Mouse (Mus musculus): ENCODE data around the gene Cacna2d2.

DNA sequence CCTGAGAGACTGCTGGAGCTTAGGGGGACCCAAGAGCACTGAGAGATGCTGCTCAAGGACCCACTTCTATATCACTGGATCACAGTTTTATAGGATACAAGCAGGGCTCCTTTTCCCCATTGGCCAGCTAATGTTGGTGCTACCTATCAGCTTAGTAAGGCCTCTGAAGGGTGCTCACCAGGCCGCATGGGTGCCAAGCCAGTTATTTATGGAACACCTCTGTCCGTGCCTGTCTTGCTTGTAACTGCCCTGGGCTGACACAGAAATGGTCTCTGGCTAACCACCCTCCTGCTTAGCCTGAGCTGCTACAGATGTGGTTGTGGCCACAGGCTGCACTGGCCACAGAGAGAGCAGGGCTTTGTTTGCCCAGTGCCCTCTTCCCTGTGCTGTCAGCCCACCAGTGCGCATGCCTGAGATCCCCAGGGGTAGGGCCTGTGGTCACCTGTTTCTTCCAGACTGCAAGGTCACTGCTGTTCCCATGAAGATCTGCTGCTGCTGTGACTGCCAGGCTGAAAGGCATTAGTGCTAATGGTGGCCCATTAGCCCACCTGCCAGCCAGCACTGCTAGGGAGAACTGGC, 101.4 kb downstream of the Cacna2d2 start:
- no peak for TF ChIP-seq MAX (IDR thresholded peaks at IDR 0.05; ENCODE audit: low read length)
- TF ChIP-seq RCOR1 (IDR thresholded peaks at IDR 0.05; ENCODE audit: low read depth, low read length), result no peak
- TF ChIP-seq MAFK (IDR thresholded peaks at IDR 0.05; ENCODE audit: borderline replicate concordance, low read depth, low read length), result no peak
- TF ChIP-seq ZMIZ1 (IDR thresholded peaks at IDR 0.05; ENCODE audit: low read depth, low read length), result no peak
- no peak for TF ChIP-seq CTCF (IDR thresholded peaks at IDR 0.05 in 2 of 3, conservative IDR thresholded peaks at IDR 0.05 in 1 of 3; ENCODE audit: control insufficient read depth in 1 of 3, insufficient read depth in 1 of 3, low read depth in 2 of 3, low read length in 3 of 3, poor library complexity in 1 of 3, severe bottlenecking in 1 of 3)
- TF ChIP-seq POLR2A (IDR thresholded peaks at IDR 0.05; ENCODE audit: control insufficient read depth in 1 of 2, insufficient read depth in 1 of 2, low read depth in 1 of 2, low read length in 2 of 2, poor library complexity in 1 of 2), result no peak
- TF ChIP-seq CHD2 (IDR thresholded peaks at IDR 0.05; ENCODE audit: low read length), result no peak
- TF ChIP-seq SIN3A (IDR thresholded peaks at IDR 0.05; ENCODE audit: low read length), result no peak
- no peak for TF ChIP-seq JUND (IDR thresholded peaks at IDR 0.05; ENCODE audit: low read depth, low read length)
- no peak for TF ChIP-seq KAT2A (conservative IDR thresholded peaks at IDR 0.05; ENCODE audit: low read depth, low read length)
- TF ChIP-seq MYC (IDR thresholded peaks at IDR 0.05; ENCODE audit: low read depth, low read length), result no peak
- no peak for TF ChIP-seq ZKSCAN1 (IDR thresholded peaks at IDR 0.05; ENCODE audit: low read depth, low read length)
- TF ChIP-seq NRF1 (IDR thresholded peaks at IDR 0.05; ENCODE audit: insufficient read depth, low read depth, low read length, poor library complexity, severe bottlenecking), result no peak
